Mouse (Mus musculus) limb, embryonic 11.5 days (tissue): ENCODE measurements at regions not wholly inside any gene's neighbourhood (a gene's known extent, or its start where the extent isn't known, plus 50 kb on each side); places are given as distances from the start of the nearest gene placed in this dataset.

Experiments
- ATAC-seq: fragments of 200-750 bp; cut with Nextera tagmentation; 2 replicates; pipeline ENCODE4 v1.8.0; 2017; ENCODE audit warnings: low read depth; ENCODE audit not compliant: insufficient number of reproducible peaks, low FRiP score, low TSS enrichment
- DNase-seq: peaks from one replicate; pipeline ENCODE4 v3.0.0-alpha.2; 2015; ENCODE audit warnings: low spot score
- H3K27ac ChIP-seq: fragments of 300-500 bp; sonication (generic); replicated peaks from 2 replicates; pipeline ENCODE4 v1.5.1; 2014; ENCODE audit warnings: low read depth, mild to moderate bottlenecking, low read length
- H3K27me3 ChIP-seq: fragments of 300-500 bp; sonication (generic); 2 replicates; pipeline ENCODE4 v1.6.1; 2014; ENCODE audit warnings: mild to moderate bottlenecking, low read length, mixed read lengths; ENCODE audit not compliant: control insufficient read depth, insufficient read depth
- H3K36me3 ChIP-seq: fragments of 300-500 bp; sonication (generic); 2 replicates; pipeline ENCODE4 v1.6.1; 2014; ENCODE audit warnings: mild to moderate bottlenecking, low read length, moderate library complexity, mixed read lengths; ENCODE audit not compliant: control insufficient read depth, insufficient read depth
- H3K4me1 ChIP-seq: fragments of 300-500 bp; sonication (generic); 2 replicates; pipeline ENCODE4 v1.6.1; 2014; ENCODE audit warnings: low read length, mixed read lengths; ENCODE audit not compliant: control insufficient read depth, insufficient read depth
- H3K4me2 ChIP-seq: fragments of 300-500 bp; sonication (generic); 2 replicates; pipeline ENCODE4 v1.6.1; 2014; ENCODE audit warnings: low read depth, mild to moderate bottlenecking, moderate library complexity; ENCODE audit not compliant: severe bottlenecking
- H3K4me3 ChIP-seq: fragments of 300-500 bp; sonication (generic); 2 replicates; pipeline ENCODE4 v1.5.1; 2014; ENCODE audit warnings: low read depth, low read length
- H3K9ac ChIP-seq: fragments of 300-500 bp; sonication (generic); 2 replicates; pipeline ENCODE4 v1.6.1; 2014; ENCODE audit warnings: mild to moderate bottlenecking, low read length
- H3K9me3 ChIP-seq: fragments of 300-500 bp; sonication (generic); 2 replicates; pipeline ENCODE4 v1.6.1; 2016; ENCODE audit warnings: low read length; ENCODE audit not compliant: control insufficient read depth
- WGBS: fragments of 180-500 bp; shearing (Covaris S2); extraction: QIAGEN DNeasy Blood & Tissue Kit; methylation state at CpG from one replicate; pipeline ENCODE4 v1.1.7; 2014; 5-methylcytosine and 5-hydroxymethylcytosine counted together

- H3K36me3 ChIP-seq, result no peaks in the 10 kb centered on the region
- no peak for ATAC-seq
- no peaks in the 10 kb centered on the region for H3K4me1 ChIP-seq
- H3K4me2 ChIP-seq, result no peak overlapping the region
- no peak for DNase-seq
- H3K9ac ChIP-seq, result no peak overlapping the region
- no peaks in the 10 kb centered on the region for H3K27me3 ChIP-seq
- 36% methylated on average over 4 of the region's 4 CpGs for WGBS
- no peak overlapping the region for H3K4me3 ChIP-seq
- no peaks in the 10 kb centered on the region for H3K9me3 ChIP-seq
- no peak overlapping the region for H3K27ac ChIP-seq
These were observed 71.5 kb upstream of the Phactr1 start for GRCm38 (mm10) chr13:42608963-42609362.

GRCm38 (mm10) chr13:42613326-42613725 lies 67.1 kb upstream of the Phactr1 start:
- 82% methylated on average over 4 of the region's 4 CpGs for WGBS
- no peaks in the 10 kb centered on the region for H3K27me3 ChIP-seq
- H3K4me3 ChIP-seq, result no peak overlapping the region
- no peaks in the 10 kb centered on the region for H3K9me3 ChIP-seq
- H3K4me1 ChIP-seq, result no peaks in the 10 kb centered on the region
- H3K27ac ChIP-seq, result no peak overlapping the region
- DNase-seq, result no peak
- no peak overlapping the region for H3K9ac ChIP-seq
- no peaks in the 10 kb centered on the region for H3K36me3 ChIP-seq
- ATAC-seq, result no peak
- H3K4me2 ChIP-seq, result no peak overlapping the region

- 92% methylated on average over 5 of the region's 5 CpGs for WGBS
- DNase-seq (no peak), ATAC-seq (no peak)
- H3K36me3 ChIP-seq, result no peaks in the 10 kb centered on the region
- no peak overlapping the region for H3K4me2 ChIP-seq
- no peak overlapping the region for H3K9ac ChIP-seq
- H3K27me3 ChIP-seq, result no peaks in the 10 kb centered on the region
- H3K4me3 ChIP-seq, result no peak overlapping the region
- H3K9me3 ChIP-seq, result no peaks in the 10 kb centered on the region
- H3K27ac ChIP-seq, result no peak overlapping the region
- no peaks in the 10 kb centered on the region for H3K4me1 ChIP-seq
These were observed 64.6 kb upstream of the Phactr1 start for GRCm38 (mm10) chr13:42615826-42616225.

DNA sequence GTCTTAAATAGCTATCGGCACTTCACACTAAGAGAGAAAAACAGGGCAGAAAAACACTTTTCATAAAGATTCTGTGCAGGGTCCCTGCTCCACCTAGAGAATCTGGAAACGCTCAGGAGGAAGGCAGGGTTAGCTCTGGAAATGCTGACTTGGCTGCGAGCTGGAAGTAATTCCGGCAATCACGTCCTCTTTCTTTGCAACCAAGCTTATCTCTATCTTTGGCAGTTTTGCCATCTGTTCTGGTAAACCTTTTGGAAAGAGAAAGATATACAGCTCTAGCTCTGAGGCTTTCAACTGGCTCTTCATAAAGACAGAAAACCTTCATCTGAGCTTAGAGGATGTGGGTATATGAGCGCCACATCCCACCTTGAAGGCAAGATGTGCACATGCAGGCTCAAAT lies 63.2 kb upstream of the Phactr1 start:
- 88% methylated on average over 6 of the region's 6 CpGs for WGBS
- Histone ChIP-seq H3K4me1 (no peaks in the 10 kb centered on the region), H3K36me3 (no peaks in the 10 kb centered on the region), H3K4me3 (no peak overlapping the region), H3K27ac (no peak overlapping the region), H3K4me2 (no peak overlapping the region), H3K27me3 (no peaks in the 10 kb centered on the region), H3K9ac (no peak overlapping the region), H3K9me3 (no peaks in the 10 kb centered on the region)
- DNase-seq (no peak), ATAC-seq (no peak)

- H3K4me2 ChIP-seq, result no peak overlapping the region
- no peak overlapping the region for H3K4me3 ChIP-seq
- H3K9me3 ChIP-seq, result no peaks in the 10 kb centered on the region
- no peak overlapping the region for H3K27ac ChIP-seq
- H3K27me3 ChIP-seq, result no peaks in the 10 kb centered on the region
- H3K9ac ChIP-seq, result no peak overlapping the region
- ATAC-seq (no peak), DNase-seq (no peak)
- no peaks in the 10 kb centered on the region for H3K36me3 ChIP-seq
- H3K4me1 ChIP-seq, result no peaks in the 10 kb centered on the region
- WGBS, result 62% methylated on average over 4 of the region's 4 CpGs
These were observed 62.6 kb upstream of the Phactr1 start for GRCm38 (mm10) chr13:42617844-42618243.

GRCm38 (mm10) chr13:42619555-42620280 lies 60.7 kb upstream of the Phactr1 start:
- no peaks in the 10 kb centered on the region for H3K4me1 ChIP-seq
- H3K9ac ChIP-seq, result no peak overlapping the region
- H3K4me3 ChIP-seq, result no peak overlapping the region
- DNase-seq (no peak), ATAC-seq (no peak)
- H3K4me2 ChIP-seq, result no peak overlapping the region
- no peaks in the 10 kb centered on the region for H3K36me3 ChIP-seq
- H3K9me3 ChIP-seq, result no peaks in the 10 kb centered on the region
- WGBS, result 92% methylated on average over 6 of the region's 6 CpGs
- no peak overlapping the region for H3K27ac ChIP-seq
- H3K27me3 ChIP-seq, result no peaks in the 10 kb centered on the region

DNA sequence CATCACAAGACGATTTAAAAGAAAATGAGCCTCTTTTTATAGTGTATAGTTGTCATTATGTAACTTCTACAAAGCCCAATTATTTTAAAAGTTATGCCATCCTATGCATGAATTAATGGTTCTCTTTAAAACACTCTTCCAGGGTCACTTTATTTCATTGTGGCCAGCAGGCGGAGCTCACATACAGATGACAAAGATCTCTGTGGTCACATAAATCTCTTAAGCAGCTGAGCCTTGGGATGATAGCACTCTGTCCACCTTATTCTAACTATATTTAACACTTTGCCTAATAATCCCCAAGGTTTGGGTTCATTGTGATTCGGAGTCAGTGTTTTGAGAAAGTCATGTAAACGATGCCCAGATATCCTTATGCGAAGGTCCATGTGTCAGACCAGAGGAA lies 56.9 kb upstream of the Phactr1 start:
- 59% methylated on average over 5 of the region's 5 CpGs for WGBS
- no peak overlapping the region for H3K4me3 ChIP-seq
- no peaks in the 10 kb centered on the region for H3K9me3 ChIP-seq
- ATAC-seq (no peak), DNase-seq (peak; percentile 32)
- no peak overlapping the region for H3K9ac ChIP-seq
- no peaks in the 10 kb centered on the region for H3K4me1 ChIP-seq
- no peaks in the 10 kb centered on the region for H3K36me3 ChIP-seq
- H3K4me2 ChIP-seq, result no peak overlapping the region
- H3K27me3 ChIP-seq, result no peaks in the 10 kb centered on the region
- no peak overlapping the region for H3K27ac ChIP-seq
